Mouse (Mus musculus): Measurements from ENCODE around the gene Marcksl1. TPM values are rescaled to one million over a fixed set of nuclear protein-coding genes. Genes with fewer than 3 reads are reported as not detected.

Gene Marcksl1
- polyA plus RNA-seq (2016; fragmentation: Nextera tagmentation; extraction: Ambion mirVana) = 1,441 and 1,446 TPM in 2 replicates

DNA sequence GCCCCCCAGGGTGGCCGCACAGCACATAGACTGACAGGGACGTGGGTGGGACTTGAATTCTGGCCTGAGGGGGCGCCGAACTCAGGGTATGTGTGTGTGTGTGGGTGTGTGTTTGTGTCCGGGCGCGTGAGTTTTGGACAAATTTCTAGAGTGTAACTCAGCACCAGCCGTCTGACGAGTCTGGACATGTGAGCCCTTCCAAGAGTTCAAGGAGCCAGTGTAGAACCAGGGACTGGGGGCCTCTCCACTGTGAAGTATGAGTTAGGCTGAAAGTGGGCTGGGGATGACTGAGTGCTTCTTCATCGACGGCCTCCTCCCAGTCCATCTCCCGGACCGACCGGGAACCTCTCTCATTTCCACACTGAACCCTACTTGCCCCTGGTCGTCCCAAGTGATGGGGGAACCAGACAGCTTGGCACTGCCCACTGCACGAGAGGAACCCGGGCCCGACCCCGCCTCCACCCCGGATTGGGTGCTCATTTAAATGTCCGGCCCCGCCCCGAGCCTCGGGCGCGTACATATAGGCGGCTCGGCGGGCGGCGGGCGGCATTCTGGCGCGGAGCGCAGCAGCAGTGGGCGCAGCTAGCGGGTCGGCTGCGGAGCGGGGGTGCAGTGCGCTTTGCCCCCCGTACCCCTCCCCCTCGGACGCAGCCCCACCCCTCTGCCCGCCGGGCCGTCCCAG, at the start of gene Marcksl1:
Gene Marcksl1 (plus strand): TSS at position 496 of the 682 bp plus-strand sequence.
- DNase-seq (ENCODE audit: extremely low spot score, low spot score) = peak; percentile 92
- Histone ChIP-seq H3K9me3 (no peaks in the 10 kb centered on the region), H3K36me3 (replicated peaks) (peaks cover 40% of the 10 kb centered on the region), H3K27me3 (ENCODE audit: poor library complexity, severe bottlenecking) (no peaks in the 10 kb centered on the region), H3K27ac (peak within 1 kb of the TSS; percentile 100), H3K4me3 (peak within 1 kb of the TSS; percentile 100), H3K4me1 (peaks cover 67% of the 10 kb centered on the region)
- 6% methylated on average over 47 of the region's 47 CpGs for WGBS

DNA sequence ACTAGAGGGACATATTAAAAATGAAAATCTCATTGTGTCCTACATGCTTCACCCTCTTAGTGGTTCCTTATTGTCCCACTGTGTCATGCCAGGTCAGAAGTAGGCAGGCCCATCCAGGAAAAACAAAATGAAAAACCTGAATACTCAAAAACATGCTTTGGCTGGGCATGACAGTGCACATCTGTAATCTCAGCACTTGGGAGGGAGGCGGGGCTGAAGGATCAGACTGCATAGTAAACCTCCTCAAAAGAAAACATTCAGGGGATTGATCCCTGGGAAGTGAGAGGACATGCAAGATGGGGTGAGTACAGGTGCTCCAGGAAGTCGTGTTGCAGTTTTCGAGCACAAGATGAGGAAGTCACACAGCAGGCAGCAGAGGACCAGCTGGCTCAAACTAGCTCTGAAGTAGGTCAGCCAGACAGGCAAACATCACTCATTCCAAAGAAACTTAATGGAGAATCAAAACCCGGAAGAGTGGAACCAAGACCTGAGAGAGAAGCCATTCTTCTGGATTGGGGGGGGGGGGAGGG, 49.0 kb upstream of the Marcksl1 start:
- WGBS = 84% methylated on average over 4 of the region's 4 CpGs
- Histone ChIP-seq H3K9me3 (no peaks in the 10 kb centered on the region), H3K36me3 (replicated peaks) (peaks cover 55% of the 10 kb centered on the region), H3K4me3 (no peak overlapping the region), H3K27ac (no peak overlapping the region), H3K4me1 (peaks cover 17% of the 10 kb centered on the region), H3K27me3 (ENCODE audit: poor library complexity, severe bottlenecking) (no peaks in the 10 kb centered on the region)
- DNase-seq (ENCODE audit: extremely low spot score, low spot score) = no peak

GRCm38 (mm10) chr4:129476047-129476446, 37.3 kb upstream of the Marcksl1 start:
- Histone ChIP-seq H3K36me3 (replicated peaks) (peaks cover 91% of the 10 kb centered on the region), H3K4me3 (no peak overlapping the region), H3K9me3 (no peaks in the 10 kb centered on the region), H3K27me3 (ENCODE audit: poor library complexity, severe bottlenecking) (no peaks in the 10 kb centered on the region), H3K27ac (no peak overlapping the region), H3K4me1 (no peaks in the 10 kb centered on the region)
- DNase-seq (ENCODE audit: extremely low spot score, low spot score) = no peak
- 89% methylated on average over 11 of the region's 11 CpGs for WGBS

DNA sequence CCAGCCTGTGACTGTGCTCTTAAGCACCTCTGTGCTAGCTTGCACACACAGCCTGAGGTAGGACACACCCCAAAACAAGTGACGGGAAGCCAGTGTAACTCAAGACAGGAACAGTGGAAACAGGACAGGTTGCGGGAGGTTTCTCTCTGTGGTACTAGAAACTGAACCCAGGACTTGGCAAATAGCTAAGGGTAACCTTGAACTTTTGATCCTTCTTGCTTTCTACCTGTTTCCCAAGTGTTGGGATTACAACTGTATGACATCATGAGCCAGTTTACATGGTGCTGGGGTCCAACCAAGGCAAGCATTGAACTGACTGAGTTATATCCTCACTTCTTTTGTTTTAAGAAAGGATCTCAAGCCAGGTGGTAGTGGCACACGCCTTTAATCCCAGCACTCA, 33.5 kb upstream of the Marcksl1 start:
- Histone ChIP-seq H3K4me3 (no peak overlapping the region), H3K9me3 (no peaks in the 10 kb centered on the region), H3K4me1 (peaks cover 4% of the 10 kb centered on the region; the same call in 1 of the 2 replicates), H3K27ac (no peak overlapping the region), H3K27me3 (ENCODE audit: poor library complexity, severe bottlenecking) (no peaks in the 10 kb centered on the region), H3K36me3 (replicated peaks) (peaks cover 94% of the 10 kb centered on the region)
- 91% methylated on average over 3 of the region's 3 CpGs for WGBS
- no peak for DNase-seq (ENCODE audit: extremely low spot score, low spot score)

- no peak overlapping the region for H3K4me3 ChIP-seq
- 90% methylated on average over 1 of the region's 1 CpGs for WGBS
- H3K27ac ChIP-seq = no peak overlapping the region
- no peaks in the 10 kb centered on the region for H3K9me3 ChIP-seq
- peaks cover 95% of the 10 kb centered on the region for H3K36me3 ChIP-seq (replicated peaks)
- H3K27me3 ChIP-seq (ENCODE audit: poor library complexity, severe bottlenecking) = no peaks in the 10 kb centered on the region
- DNase-seq (ENCODE audit: extremely low spot score, low spot score) = no peak
- H3K4me1 ChIP-seq = peaks cover 4% of the 10 kb centered on the region; the same call in 1 of the 2 replicates
Measured at GRCm38 (mm10) chr4:129481090-129481489, 32.3 kb upstream of the Marcksl1 start.

DNA sequence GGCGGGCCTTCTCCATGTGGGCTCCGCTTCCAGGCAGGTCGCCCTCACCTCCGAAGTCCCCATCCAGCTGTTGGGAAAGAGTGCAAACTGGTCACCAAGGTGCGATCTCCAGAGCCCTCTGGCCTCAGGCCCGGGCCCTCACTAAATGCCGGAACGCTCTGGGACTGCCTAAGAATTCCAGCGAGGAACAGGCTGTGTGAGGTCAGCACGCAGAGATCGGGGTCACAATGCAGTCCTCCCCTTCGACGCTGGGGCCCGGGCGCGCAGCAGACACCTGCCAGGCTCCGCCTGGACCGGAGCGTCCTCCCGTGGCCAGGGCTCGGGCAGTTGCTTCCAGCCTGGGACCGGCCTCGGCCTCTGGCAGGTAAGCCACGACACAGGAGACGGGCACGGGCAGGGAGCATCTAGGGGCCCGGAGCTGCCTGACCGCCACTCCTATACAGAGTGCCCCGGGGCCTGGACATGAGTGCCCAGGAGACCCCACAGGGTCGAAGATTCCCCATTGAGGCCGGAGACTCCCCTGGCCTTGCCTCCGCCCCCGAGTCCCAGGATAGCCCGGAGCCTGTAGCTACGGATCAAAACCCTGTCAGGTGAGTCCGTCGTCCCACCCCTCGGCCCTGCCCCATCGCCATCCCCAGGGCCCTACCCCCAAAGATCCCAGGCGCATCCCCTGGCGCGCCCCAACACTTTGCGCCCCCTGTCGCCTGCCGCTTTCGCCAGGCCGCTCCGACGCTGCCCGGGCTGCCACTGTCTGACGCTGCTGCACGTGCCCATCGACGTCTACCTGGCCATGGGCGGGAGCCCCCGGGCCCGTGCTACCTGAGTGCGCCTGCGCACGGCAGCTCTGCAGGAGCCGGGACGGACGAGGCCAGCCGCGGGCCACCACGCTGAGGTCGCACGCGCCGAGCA, 22.2 kb upstream of the Marcksl1 start, which contains the start of the genes Tssk3 and Fam229a:
Gene Tssk3 (minus strand): TSS at position 51 of the 909 bp plus-strand sequence.
Gene Fam229a (plus strand): TSS at position 219 of the 909 bp plus-strand sequence.
- peaks cover 24% of the 10 kb centered on the region for H3K4me1 ChIP-seq
- 2% methylated on average over 70 of the region's 70 CpGs for WGBS
- H3K4me3 ChIP-seq = peak within 1 kb of the TSS; percentile 44
- peaks cover 43% of the 10 kb centered on the region for H3K27me3 ChIP-seq (ENCODE audit: poor library complexity, severe bottlenecking)
- H3K27ac ChIP-seq = peak within 1 kb of the TSS; percentile 37; the same call in 1 of the 2 replicates
- no peak for DNase-seq (ENCODE audit: extremely low spot score, low spot score)
- peaks cover 31% of the 10 kb centered on the region for H3K36me3 ChIP-seq (replicated peaks)
- H3K9me3 ChIP-seq = no peaks in the 10 kb centered on the region

DNA sequence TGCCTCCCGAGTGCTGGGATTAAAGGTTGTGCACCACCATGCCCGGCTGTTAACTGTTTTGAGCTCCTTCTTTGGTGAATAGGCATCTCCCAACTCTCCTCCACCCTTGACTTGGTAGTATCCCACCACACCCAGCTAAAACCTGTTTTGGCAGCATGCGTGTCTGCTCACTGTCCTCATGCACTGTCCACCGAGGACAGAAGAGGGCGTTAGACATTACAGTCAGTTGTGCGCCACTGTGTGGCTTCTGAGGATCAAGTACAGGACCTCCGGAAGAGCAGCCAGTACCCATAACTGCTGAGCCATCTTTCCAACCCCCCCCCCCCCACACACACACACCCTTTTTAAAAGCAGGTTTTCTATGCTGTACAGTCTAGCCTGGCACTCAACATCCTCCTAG, 18.7 kb upstream of the Marcksl1 start:
- H3K27ac ChIP-seq = no peak overlapping the region
- DNase-seq (ENCODE audit: extremely low spot score, low spot score) = no peak
- WGBS = 74% methylated on average over 7 of the region's 7 CpGs

GRCm38 (mm10) chr4:129495672-129496562, 17.5 kb upstream of the Marcksl1 start:
- 42% methylated on average over 16 of the region's 16 CpGs for WGBS
- peaks cover 50% of the 10 kb centered on the region for H3K4me1 ChIP-seq
- H3K4me3 ChIP-seq = no peak overlapping the region
- H3K36me3 ChIP-seq (replicated peaks) = no peaks in the 10 kb centered on the region
- H3K9me3 ChIP-seq = no peaks in the 10 kb centered on the region
- peak overlapping the region; percentile 44; the same call in 1 of the 2 replicates for H3K27ac ChIP-seq
- H3K27me3 ChIP-seq (ENCODE audit: poor library complexity, severe bottlenecking) = peaks cover 22% of the 10 kb centered on the region
- no peak for DNase-seq (ENCODE audit: extremely low spot score, low spot score)

More for the DNA sequence above, 18.7 kb upstream of the Marcksl1 start:
- Histone ChIP-seq H3K4me1 (peaks cover 43% of the 10 kb centered on the region), H3K9me3 (no peaks in the 10 kb centered on the region), H3K4me3 (no peak overlapping the region), H3K36me3 (replicated peaks) (no peaks in the 10 kb centered on the region), H3K27me3 (ENCODE audit: poor library complexity, severe bottlenecking) (peaks cover 35% of the 10 kb centered on the region)

- H3K9me3 ChIP-seq = no peaks in the 10 kb centered on the region
- H3K27ac ChIP-seq = peak overlapping the region; percentile 41; the same call in 1 of the 2 replicates
- H3K4me3 ChIP-seq = no peak overlapping the region
- no peaks in the 10 kb centered on the region for H3K36me3 ChIP-seq (replicated peaks)
- no peak for DNase-seq (ENCODE audit: extremely low spot score, low spot score)
- H3K4me1 ChIP-seq = peaks cover 50% of the 10 kb centered on the region
- 58% methylated on average over 6 of the region's 6 CpGs for WGBS
- peaks cover 15% of the 10 kb centered on the region for H3K27me3 ChIP-seq (ENCODE audit: poor library complexity, severe bottlenecking)
Measured at GRCm38 (mm10) chr4:129496631-129497030, 16.8 kb upstream of the Marcksl1 start.

GRCm38 (mm10) chr4:129498941-129499340, 14.4 kb upstream of the Marcksl1 start:
- Histone ChIP-seq H3K9me3 (no peaks in the 10 kb centered on the region), H3K27ac (peak overlapping the region; percentile 69; the same call in 1 of the 2 replicates), H3K4me1 (peaks cover 56% of the 10 kb centered on the region), H3K4me3 (no peak overlapping the region), H3K27me3 (ENCODE audit: poor library complexity, severe bottlenecking) (no peaks in the 10 kb centered on the region; the same call in 1 of the 2 replicates), H3K36me3 (replicated peaks) (no peaks in the 10 kb centered on the region)
- DNase-seq (ENCODE audit: extremely low spot score, low spot score) = no peak
- WGBS = 75% methylated on average over 3 of the region's 3 CpGs

DNA sequence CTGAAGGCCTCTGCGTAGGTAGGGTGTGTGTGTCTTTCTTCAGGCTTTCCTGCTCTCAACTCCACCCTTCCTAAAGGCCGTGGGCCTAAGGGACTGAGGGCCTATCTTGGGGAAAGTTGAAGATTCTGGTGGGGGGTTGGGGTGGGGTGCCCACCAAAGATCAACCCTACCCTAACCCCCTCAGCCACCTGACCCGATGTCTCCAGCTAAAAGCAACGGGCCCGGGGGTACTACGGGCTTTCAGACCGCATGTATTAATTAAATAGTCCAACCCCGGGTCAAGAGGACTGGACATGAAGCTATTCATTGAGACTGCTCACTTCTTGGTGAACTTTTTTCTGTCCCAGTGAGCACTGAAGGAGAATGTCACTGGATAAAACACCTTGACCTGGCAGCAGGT, 13.4 kb upstream of the Marcksl1 start:
- Histone ChIP-seq H3K9me3 (no peaks in the 10 kb centered on the region), H3K4me1 (peaks cover 60% of the 10 kb centered on the region), H3K27ac (peak overlapping the region; percentile 86), H3K36me3 (replicated peaks) (no peaks in the 10 kb centered on the region), H3K27me3 (ENCODE audit: poor library complexity, severe bottlenecking) (no peaks in the 10 kb centered on the region; the same call in 1 of the 2 replicates), H3K4me3 (peak overlapping the region; percentile 59)
- WGBS = 74% methylated on average over 8 of the region's 8 CpGs
- DNase-seq (ENCODE audit: extremely low spot score, low spot score) = no peak
